Mouse (Mus musculus) liver, adult 2 months (tissue): Measurements from ENCODE around the gene Gpld1.

Source experiments
- CTCF ChIP-seq: fragments of 200-500 bp; IDR thresholded peaks from 2 replicates; pipeline ENCODE4 v1.5.1; 2011; ENCODE audit warnings: low read depth, low read length, control low read depth
- POLR2A ChIP-seq: fragments of 200-500 bp; IDR thresholded peaks from 2 replicates; pipeline ENCODE4 v1.6.1; 2011; ENCODE audit warnings: low read length, control low read depth; ENCODE audit not compliant: insufficient read depth; ENCODE audit errors: extremely low read depth

DNA sequence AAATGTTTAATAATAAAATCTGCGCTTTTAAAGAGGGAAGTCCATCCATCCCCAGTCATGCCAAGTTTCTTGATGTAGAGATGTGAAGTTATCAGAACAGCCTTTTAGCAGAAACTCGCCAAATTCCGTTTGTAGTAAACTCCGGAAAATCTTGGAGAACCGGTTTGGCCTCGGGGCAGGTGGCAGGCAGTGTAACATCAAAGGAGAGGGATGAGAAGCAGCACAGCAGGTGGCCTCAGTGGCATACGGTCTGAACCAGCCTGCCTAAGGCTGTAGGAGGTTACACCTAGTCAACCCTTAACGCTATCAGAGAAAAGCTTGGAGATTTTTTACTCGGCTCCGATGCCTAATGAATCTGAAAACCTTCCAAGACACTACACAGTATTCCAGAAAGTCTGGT lies 12.5 kb downstream of the Gpld1 start:
- no peak for TF ChIP-seq POLR2A
- TF ChIP-seq CTCF, result no peak
